Mouse (Mus musculus): ENCODE results near the gene Sez6l. TPM values are rescaled to one million over a fixed set of nuclear protein-coding genes. Genes with fewer than 3 reads are reported as not detected.
A peak's percentile ranks its signal among the peaks of the same experiment; 100 is the strongest.

Sez6l gene
- polyA plus RNA-seq, 1 experiment from 2014 or later: 35.5 TPM

- Histone ChIP-seq H3K27me3 (ENCODE audit: control insufficient read depth, insufficient read depth, low read length) (no peaks in the 10 kb centered on the region), H3K4me3 (replicated peaks; ENCODE audit: low read length) (no peak overlapping the region), H3K4me2 (replicated peaks) (no peak overlapping the region), H3K9ac (no peak overlapping the region), H3K27ac (no peak overlapping the region), H3K9me3 (ENCODE audit: control insufficient read depth, low read length) (no peaks in the 10 kb centered on the region), H3K4me1 (replicated peaks; ENCODE audit: control insufficient read depth, insufficient read depth, low read length) (peaks cover 39% of the 10 kb centered on the region), H3K36me3 (replicated peaks; ENCODE audit: control insufficient read depth, insufficient read depth) (no peaks in the 10 kb centered on the region)
- DNase-seq (ENCODE audit: low spot score) (no peak), ATAC-seq (ENCODE audit: low FRiP score) (no peak)
- WGBS: 69% methylated on average over 2 of the region's 2 CpGs
Observed at GRCm38 (mm10) chr5:112518773-112519172, 58.2 kb downstream of the Sez6l start.

GRCm38 (mm10) chr5:112517454-112517853 lies 59.5 kb downstream of the Sez6l start:
- Histone ChIP-seq H3K27me3 (ENCODE audit: control insufficient read depth, insufficient read depth, low read length) (no peaks in the 10 kb centered on the region), H3K9me3 (ENCODE audit: control insufficient read depth, low read length) (no peaks in the 10 kb centered on the region), H3K4me3 (replicated peaks; ENCODE audit: low read length) (no peak overlapping the region), H3K4me1 (replicated peaks; ENCODE audit: control insufficient read depth, insufficient read depth, low read length) (peaks cover 48% of the 10 kb centered on the region), H3K4me2 (replicated peaks) (no peak overlapping the region), H3K36me3 (replicated peaks; ENCODE audit: control insufficient read depth, insufficient read depth) (no peaks in the 10 kb centered on the region), H3K9ac (no peak overlapping the region), H3K27ac (no peak overlapping the region)
- 91% methylated on average over 9 of the region's 9 CpGs for WGBS
- no peak for ATAC-seq (ENCODE audit: low FRiP score)
- no peak for DNase-seq (ENCODE audit: low spot score)

- Histone ChIP-seq H3K36me3 (replicated peaks; ENCODE audit: control insufficient read depth, insufficient read depth) (no peaks in the 10 kb centered on the region), H3K4me1 (replicated peaks; ENCODE audit: control insufficient read depth, insufficient read depth, low read length) (peaks cover 40% of the 10 kb centered on the region), H3K9me3 (ENCODE audit: control insufficient read depth, low read length) (no peaks in the 10 kb centered on the region), H3K4me3 (replicated peaks; ENCODE audit: low read length) (no peak overlapping the region), H3K27ac (no peak overlapping the region), H3K27me3 (ENCODE audit: control insufficient read depth, insufficient read depth, low read length) (no peaks in the 10 kb centered on the region), H3K4me2 (replicated peaks) (no peak overlapping the region), H3K9ac (no peak overlapping the region)
- ATAC-seq (ENCODE audit: low FRiP score) (no peak), DNase-seq (ENCODE audit: low spot score) (no peak)
- WGBS: 94% methylated on average over 3 of the region's 3 CpGs
Observed at GRCm38 (mm10) chr5:112516527-112516926, 60.5 kb downstream of the Sez6l start.

- no peaks in the 10 kb centered on the region for H3K27me3 ChIP-seq (ENCODE audit: control insufficient read depth, insufficient read depth, low read length)
- ATAC-seq (ENCODE audit: low FRiP score) (no peak), DNase-seq (ENCODE audit: low spot score) (no peak)
- WGBS: 79% methylated on average over 8 of the region's 8 CpGs
- H3K4me1 ChIP-seq (replicated peaks; ENCODE audit: control insufficient read depth, insufficient read depth, low read length): peaks cover 28% of the 10 kb centered on the region
- H3K36me3 ChIP-seq (replicated peaks; ENCODE audit: control insufficient read depth, insufficient read depth): no peaks in the 10 kb centered on the region
- no peak overlapping the region for H3K27ac ChIP-seq
- H3K9ac ChIP-seq: no peak overlapping the region
- no peaks in the 10 kb centered on the region for H3K9me3 ChIP-seq (ENCODE audit: control insufficient read depth, low read length)
- H3K4me3 ChIP-seq (replicated peaks; ENCODE audit: low read length): no peak overlapping the region
- H3K4me2 ChIP-seq (replicated peaks): no peak overlapping the region
Observed at GRCm38 (mm10) chr5:112510351-112510750, 66.6 kb downstream of the Sez6l start.

- H3K4me2 ChIP-seq (replicated peaks): no peak overlapping the region
- H3K4me1 ChIP-seq (replicated peaks; ENCODE audit: control insufficient read depth, insufficient read depth, low read length): peaks cover 30% of the 10 kb centered on the region
- no peak overlapping the region for H3K27ac ChIP-seq
- H3K36me3 ChIP-seq (replicated peaks; ENCODE audit: control insufficient read depth, insufficient read depth): no peaks in the 10 kb centered on the region
- no peak overlapping the region for H3K4me3 ChIP-seq (replicated peaks; ENCODE audit: low read length)
- no peaks in the 10 kb centered on the region for H3K27me3 ChIP-seq (ENCODE audit: control insufficient read depth, insufficient read depth, low read length)
- DNase-seq (ENCODE audit: low spot score): no peak
- WGBS: 72% methylated on average over 5 of the region's 5 CpGs
- ATAC-seq (ENCODE audit: low FRiP score): no peak
- no peak overlapping the region for H3K9ac ChIP-seq
- no peaks in the 10 kb centered on the region for H3K9me3 ChIP-seq (ENCODE audit: control insufficient read depth, low read length)
Observed at GRCm38 (mm10) chr5:112509916-112510315, 67.1 kb downstream of the Sez6l start.

- no peak overlapping the region for H3K4me3 ChIP-seq (replicated peaks; ENCODE audit: low read length)
- no peak overlapping the region for H3K4me2 ChIP-seq (replicated peaks)
- H3K9ac ChIP-seq: no peak overlapping the region
- H3K27me3 ChIP-seq (ENCODE audit: control insufficient read depth, insufficient read depth, low read length): no peaks in the 10 kb centered on the region
- no peaks in the 10 kb centered on the region for H3K36me3 ChIP-seq (replicated peaks; ENCODE audit: control insufficient read depth, insufficient read depth)
- DNase-seq (ENCODE audit: low spot score) (peak; percentile 61), ATAC-seq (ENCODE audit: low FRiP score) (peak; percentile 59)
- peaks cover 27% of the 10 kb centered on the region for H3K4me1 ChIP-seq (replicated peaks; ENCODE audit: control insufficient read depth, insufficient read depth, low read length)
- no peaks in the 10 kb centered on the region for H3K9me3 ChIP-seq (ENCODE audit: control insufficient read depth, low read length)
- H3K27ac ChIP-seq: peak overlapping the region; percentile 52
- WGBS: 13% methylated on average over 4 of the region's 4 CpGs
Observed at GRCm38 (mm10) chr5:112505595-112505994, 71.4 kb downstream of the Sez6l start.

- H3K9ac ChIP-seq: no peak overlapping the region
- H3K4me3 ChIP-seq (replicated peaks; ENCODE audit: low read length): no peak overlapping the region
- H3K9me3 ChIP-seq (ENCODE audit: control insufficient read depth, low read length): no peaks in the 10 kb centered on the region
- WGBS: 39% methylated on average over 2 of the region's 2 CpGs
- no peak for DNase-seq (ENCODE audit: low spot score)
- no peaks in the 10 kb centered on the region for H3K36me3 ChIP-seq (replicated peaks; ENCODE audit: control insufficient read depth, insufficient read depth)
- no peaks in the 10 kb centered on the region for H3K27me3 ChIP-seq (ENCODE audit: control insufficient read depth, insufficient read depth, low read length)
- H3K4me2 ChIP-seq (replicated peaks): no peak overlapping the region
- H3K27ac ChIP-seq: peak overlapping the region; percentile 76
- ATAC-seq (ENCODE audit: low FRiP score): no peak
- peaks cover 28% of the 10 kb centered on the region for H3K4me1 ChIP-seq (replicated peaks; ENCODE audit: control insufficient read depth, insufficient read depth, low read length)
Observed at GRCm38 (mm10) chr5:112501384-112501783, 75.6 kb downstream of the Sez6l start.

- no peaks in the 10 kb centered on the region for H3K9me3 ChIP-seq (ENCODE audit: control insufficient read depth, low read length)
- H3K27ac ChIP-seq: peak overlapping the region; percentile 76
- ATAC-seq (ENCODE audit: low FRiP score) (0 out of 2 replicates have a peak, but pooled peaks have one; percentile 21), DNase-seq (ENCODE audit: low spot score) (no peak)
- peaks cover 22% of the 10 kb centered on the region for H3K4me1 ChIP-seq (replicated peaks; ENCODE audit: control insufficient read depth, insufficient read depth, low read length)
- H3K4me3 ChIP-seq (replicated peaks; ENCODE audit: low read length): no peak overlapping the region
- WGBS: 40% methylated on average over 8 of the region's 8 CpGs
- H3K9ac ChIP-seq: no peak overlapping the region
- H3K4me2 ChIP-seq (replicated peaks): no peak overlapping the region
- no peaks in the 10 kb centered on the region for H3K36me3 ChIP-seq (replicated peaks; ENCODE audit: control insufficient read depth, insufficient read depth)
- no peaks in the 10 kb centered on the region for H3K27me3 ChIP-seq (ENCODE audit: control insufficient read depth, insufficient read depth, low read length)
Observed at GRCm38 (mm10) chr5:112499918-112500682, 76.9 kb downstream of the Sez6l start.

GRCm38 (mm10) chr5:112498921-112499917 lies 77.8 kb downstream of the Sez6l start:
- DNase-seq (ENCODE audit: low spot score): no peak
- no peaks in the 10 kb centered on the region for H3K27me3 ChIP-seq (ENCODE audit: control insufficient read depth, insufficient read depth, low read length)
- H3K4me2 ChIP-seq (replicated peaks): no peak overlapping the region
- no peaks in the 10 kb centered on the region for H3K36me3 ChIP-seq (replicated peaks; ENCODE audit: control insufficient read depth, insufficient read depth)
- ATAC-seq (ENCODE audit: low FRiP score): no peak
- no peak overlapping the region for H3K4me3 ChIP-seq (replicated peaks; ENCODE audit: low read length)
- peaks cover 22% of the 10 kb centered on the region for H3K4me1 ChIP-seq (replicated peaks; ENCODE audit: control insufficient read depth, insufficient read depth, low read length)
- WGBS: 74% methylated on average over 13 of the region's 13 CpGs
- no peaks in the 10 kb centered on the region for H3K9me3 ChIP-seq (ENCODE audit: control insufficient read depth, low read length)
- no peak overlapping the region for H3K27ac ChIP-seq
- no peak overlapping the region for H3K9ac ChIP-seq
